Mouse (Mus musculus) embryonic fibroblast, embryonic 13.5 days (primary cell): ENCODE measurements at regions not wholly inside any gene's neighbourhood (a gene's known extent, or its start where the extent isn't known, plus 50 kb on each side); places are given as distances from the start of the nearest gene placed in this dataset.

Experiments used
- H3K27ac ChIP-seq: 2 replicates; pipeline ENCODE4 v1.5.1; 2012; ENCODE audit warnings: low read length, control low read depth, inconsistent platforms; ENCODE audit not compliant: insufficient read depth
- H3K4me1 ChIP-seq: 2 replicates; pipeline ENCODE4 v1.6.1; 2011; ENCODE audit warnings: low read length; ENCODE audit not compliant: control insufficient read depth, insufficient read depth
- H3K4me3 ChIP-seq: 2 replicates; pipeline ENCODE4 v1.5.1; 2011; ENCODE audit warnings: mild to moderate bottlenecking, control low read depth, low read length; ENCODE audit not compliant: insufficient read depth
- CTCF ChIP-seq: IDR thresholded peaks from 2 replicates; pipeline ENCODE4 v1.5.1; 2011; ENCODE audit warnings: mild to moderate bottlenecking, control low read depth, low read length, moderate library complexity, borderline replicate concordance; ENCODE audit not compliant: insufficient read depth
- POLR2A ChIP-seq: IDR thresholded peaks from 2 replicates; pipeline ENCODE4 v1.6.1; 2011; ENCODE audit warnings: low read depth, mild to moderate bottlenecking, control low read depth, low read length, moderate library complexity

DNA sequence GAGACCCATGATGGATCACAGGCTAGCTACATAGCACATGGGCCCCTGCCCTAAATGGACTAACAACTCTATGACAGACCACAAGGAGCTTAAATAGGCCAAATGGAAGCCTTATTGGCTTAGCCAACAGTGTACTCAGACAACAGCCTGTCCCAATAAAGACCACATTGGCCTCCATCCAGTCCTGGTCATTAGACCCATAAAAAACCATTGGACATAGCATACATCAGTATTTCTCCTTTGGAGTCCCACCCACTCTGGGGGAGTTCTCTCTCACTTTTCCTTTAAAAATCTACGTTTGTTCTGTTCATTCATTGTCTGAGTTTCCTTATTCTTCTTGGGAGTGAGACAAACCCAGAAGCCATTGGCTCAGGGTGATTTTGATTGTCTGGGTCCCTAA lies 160.1 kb upstream of the Plcz1 start:
- H3K4me1 ChIP-seq = no peaks in the 10 kb centered on the region
- no peak overlapping the region for H3K27ac ChIP-seq

DNA sequence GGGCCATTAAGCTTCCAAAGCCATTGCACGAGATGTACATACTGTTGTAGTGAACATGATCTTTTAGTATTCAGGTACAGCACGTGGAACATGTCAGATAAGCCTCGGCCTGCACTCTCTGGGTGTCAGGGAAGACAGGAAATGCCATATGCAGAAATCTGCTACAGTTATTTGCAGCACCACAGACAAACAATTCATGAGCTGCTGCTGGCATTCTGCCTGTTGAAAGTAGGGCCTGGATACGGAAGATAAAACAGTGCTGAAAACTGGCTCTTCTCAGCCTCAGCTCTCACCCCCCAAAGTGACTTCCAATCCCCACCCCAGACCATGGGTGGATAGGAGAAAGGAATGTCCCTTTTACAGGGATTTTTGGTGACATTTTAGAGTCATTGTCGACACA lies 159.1 kb upstream of the Plcz1 start:
- H3K4me1 ChIP-seq = no peaks in the 10 kb centered on the region
- H3K27ac ChIP-seq = no peak overlapping the region
- H3K4me3 ChIP-seq = no peak overlapping the region
- TF ChIP-seq POLR2A (no peak), CTCF (no peak)

More for the DNA sequence above, 160.1 kb upstream of the Plcz1 start:
- H3K4me3 ChIP-seq = no peak overlapping the region
- no peak for TF ChIP-seq POLR2A
- no peak for TF ChIP-seq CTCF

DNA sequence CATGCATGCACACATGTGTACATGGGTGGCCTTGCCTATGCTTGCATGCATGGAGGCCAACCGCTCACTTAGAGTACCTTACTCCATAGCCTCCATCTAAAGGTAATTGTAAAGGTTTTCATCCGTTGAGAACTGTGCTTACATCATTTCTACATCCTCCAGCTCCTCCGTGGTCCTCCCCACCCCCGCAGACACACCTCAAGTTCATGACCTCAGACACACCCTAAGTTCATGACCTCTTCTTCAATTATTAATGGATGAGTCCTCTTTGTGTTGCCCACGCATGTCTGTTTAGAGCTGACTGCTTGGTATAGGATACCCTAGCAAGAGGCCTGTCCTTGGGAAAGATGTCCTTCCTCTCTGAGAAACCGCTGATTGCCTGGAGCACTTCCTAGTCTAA lies 156.8 kb upstream of the Plcz1 start:
- TF ChIP-seq CTCF (no peak), POLR2A (no peak)
- peaks cover 5% of the 10 kb centered on the region; the same call in 1 of the 2 replicates for H3K4me1 ChIP-seq
- H3K4me3 ChIP-seq = no peak overlapping the region
- no peak overlapping the region for H3K27ac ChIP-seq

DNA sequence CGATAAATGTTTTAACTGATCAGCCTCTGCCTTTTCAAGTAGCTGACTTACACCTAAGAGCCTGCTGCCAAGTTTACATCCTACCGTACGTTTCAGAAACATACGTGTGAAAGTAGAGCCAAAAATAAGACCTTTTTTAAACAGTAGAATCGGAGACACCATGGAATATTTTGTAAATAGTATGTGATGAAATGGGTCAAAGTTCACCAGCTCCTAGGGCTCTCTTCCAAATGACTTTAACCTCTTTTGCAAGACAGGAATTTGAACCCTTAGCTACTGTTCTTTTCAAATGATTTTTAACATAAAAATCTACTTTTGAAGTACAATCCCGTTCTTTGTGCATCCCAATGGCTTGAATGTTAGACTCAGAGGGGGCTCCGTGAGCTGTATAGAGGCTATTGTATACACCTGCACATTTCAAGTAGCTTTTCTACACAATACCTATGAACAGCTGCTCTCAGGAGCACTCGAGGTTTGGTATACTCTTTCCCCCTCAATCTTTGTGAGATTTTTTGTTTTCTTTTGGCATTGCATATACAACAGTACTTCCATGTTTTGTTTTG lies 155.9 kb upstream of the Plcz1 start:
- H3K4me3 ChIP-seq = no peak overlapping the region
- no peak overlapping the region for H3K27ac ChIP-seq
- peaks cover 5% of the 10 kb centered on the region; the same call in 1 of the 2 replicates for H3K4me1 ChIP-seq
- TF ChIP-seq POLR2A (no peak), CTCF (no peak)

DNA sequence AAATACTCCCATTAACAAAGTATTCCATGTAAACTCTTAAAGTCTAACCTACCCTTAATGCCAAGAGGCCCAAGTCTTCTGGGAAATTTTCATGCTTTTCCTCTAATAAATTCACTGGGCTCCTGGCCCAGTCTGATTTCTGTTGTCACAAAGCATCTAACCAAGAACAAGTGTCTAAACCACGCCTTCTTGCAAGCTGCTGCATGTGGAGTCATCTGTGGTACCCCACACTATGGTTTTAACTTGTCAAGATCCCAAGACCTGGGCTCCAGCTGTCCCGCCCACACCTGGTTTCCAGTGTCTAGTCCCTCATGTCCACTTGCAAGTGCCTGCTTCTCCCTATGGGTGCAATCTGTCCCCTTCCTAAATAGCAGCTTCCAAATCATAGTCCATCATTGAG lies 153.0 kb upstream of the Plcz1 start:
- Histone ChIP-seq H3K4me3 (no peak overlapping the region), H3K4me1 (peaks cover 5% of the 10 kb centered on the region; the same call in 1 of the 2 replicates), H3K27ac (no peak overlapping the region)
- TF ChIP-seq CTCF = no peak
- TF ChIP-seq POLR2A = no peak

DNA sequence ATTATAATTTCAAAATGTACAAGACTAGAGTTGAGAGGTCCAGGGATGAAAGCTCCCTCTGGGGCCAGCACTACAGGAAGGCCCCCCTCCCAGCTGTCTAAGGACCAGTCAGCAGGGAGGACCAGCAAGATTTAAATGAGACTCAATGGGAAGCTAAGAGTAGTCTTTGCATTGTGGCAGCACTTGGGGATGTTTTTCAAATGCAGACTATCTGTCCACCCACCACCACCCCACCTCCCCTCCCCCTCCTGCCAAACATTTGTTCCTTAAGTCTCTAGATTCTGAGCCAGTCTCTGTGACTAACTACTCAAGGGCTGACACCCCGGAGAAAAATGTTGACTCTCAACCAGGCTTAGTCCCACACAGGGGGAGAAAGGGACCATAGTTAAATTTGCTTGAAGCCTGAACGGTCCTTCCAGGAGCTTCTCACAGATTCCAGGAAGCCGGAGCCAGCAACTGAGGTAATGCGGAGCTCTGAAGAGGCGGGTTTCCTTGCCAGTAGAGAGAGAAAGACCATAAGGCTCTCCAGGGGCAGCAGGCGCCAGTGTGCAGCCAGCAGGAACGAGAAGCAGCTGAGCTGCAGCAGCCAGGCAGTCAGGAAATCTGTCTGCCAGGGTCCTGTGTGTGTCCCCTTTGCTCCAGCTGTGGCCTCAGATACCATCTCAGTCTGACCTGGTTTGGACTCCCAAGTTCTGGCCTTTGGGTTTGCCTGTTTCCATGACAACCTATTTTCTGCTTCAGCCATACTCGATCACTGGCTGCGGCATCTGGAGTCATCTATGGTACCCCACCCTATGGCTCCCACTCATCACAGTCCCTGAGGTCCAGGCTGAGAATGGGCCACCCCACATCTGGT lies 152.1 kb upstream of the Plcz1 start:
- TF ChIP-seq POLR2A = no peak
- TF ChIP-seq CTCF = no peak
- no peak overlapping the region for H3K4me3 ChIP-seq
- H3K4me1 ChIP-seq = peaks cover 5% of the 10 kb centered on the region; the same call in 1 of the 2 replicates
- peak overlapping the region; percentile 4; the same call in 1 of the 2 replicates for H3K27ac ChIP-seq

- no peak for TF ChIP-seq POLR2A
- TF ChIP-seq CTCF = no peak
- H3K27ac ChIP-seq = no peak overlapping the region
- H3K4me3 ChIP-seq = no peak overlapping the region
- H3K4me1 ChIP-seq = peaks cover 5% of the 10 kb centered on the region; the same call in 1 of the 2 replicates
Observed at GRCm38 (mm10) chr6:140192526-140192925, 151.3 kb upstream of the Plcz1 start.

DNA sequence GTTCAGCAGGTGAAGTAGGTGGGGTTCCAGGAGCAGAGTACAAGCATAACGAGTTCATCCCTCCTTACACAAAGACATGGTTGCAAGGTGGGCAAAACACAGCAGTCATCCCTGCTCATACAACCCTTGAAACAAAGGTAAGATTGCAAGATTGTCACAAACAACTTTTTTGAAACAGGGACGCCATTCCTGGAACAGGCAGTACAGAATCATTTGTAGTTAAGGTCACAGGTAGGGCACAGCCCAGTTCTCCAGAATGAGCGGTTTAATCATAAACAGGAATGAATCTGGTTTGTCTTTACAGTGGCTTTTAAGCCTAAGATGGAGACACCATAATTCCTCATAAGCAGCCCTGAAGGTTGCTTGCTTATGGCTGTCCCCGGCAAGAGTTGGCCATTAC lies 150.1 kb upstream of the Plcz1 start:
- Histone ChIP-seq H3K4me1 (peaks cover 5% of the 10 kb centered on the region; the same call in 1 of the 2 replicates), H3K4me3 (no peak overlapping the region), H3K27ac (no peak overlapping the region)
- TF ChIP-seq POLR2A (no peak), CTCF (no peak)

DNA sequence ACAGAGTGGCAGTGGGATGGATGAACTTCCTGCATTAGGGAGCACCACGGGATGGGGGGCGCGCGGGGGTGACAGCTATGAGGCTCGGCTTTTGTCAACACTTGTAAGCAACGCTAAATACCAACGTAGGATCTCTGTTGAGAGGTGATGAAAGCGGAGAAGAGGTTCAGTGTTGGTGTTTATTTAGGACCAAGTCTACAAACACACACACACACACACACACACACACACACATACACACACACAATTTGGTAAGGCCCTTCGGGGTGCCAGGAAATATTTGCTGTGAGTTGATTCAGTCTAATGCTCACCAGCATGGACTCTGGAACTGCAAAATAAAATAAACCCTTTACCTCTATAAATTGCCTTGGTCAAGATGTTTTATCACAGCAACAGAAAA lies 148.3 kb upstream of the Plcz1 start:
- Histone ChIP-seq H3K4me1 (peaks cover 5% of the 10 kb centered on the region; the same call in 1 of the 2 replicates), H3K27ac (no peak overlapping the region), H3K4me3 (no peak overlapping the region)
- TF ChIP-seq CTCF (no peak), POLR2A (no peak)

DNA sequence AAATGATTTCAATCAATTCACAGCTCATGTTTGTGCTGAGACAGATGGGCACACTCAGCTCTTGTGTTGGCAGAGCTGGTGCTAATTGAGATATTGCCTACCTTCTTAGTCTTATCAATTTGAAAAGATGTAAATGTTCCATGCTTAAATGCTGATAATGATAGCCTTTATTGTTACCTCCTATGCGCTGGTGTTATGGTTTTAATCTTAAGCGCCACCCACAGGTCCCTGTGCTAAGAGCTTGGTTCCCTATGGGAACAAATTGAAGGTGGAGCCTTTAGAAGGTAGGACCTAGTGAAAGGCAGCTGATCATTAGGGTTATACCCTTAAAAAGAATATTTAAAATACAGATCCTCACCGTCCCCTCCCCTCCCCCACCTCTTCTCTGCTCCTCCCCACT lies 146.5 kb upstream of the Plcz1 start:
- no peak overlapping the region for H3K4me3 ChIP-seq
- no peak overlapping the region for H3K27ac ChIP-seq
- TF ChIP-seq POLR2A (no peak), CTCF (no peak)
- H3K4me1 ChIP-seq = no peaks in the 10 kb centered on the region
